Mouse (Mus musculus): ENCODE measurements around the gene Icam2. TPM values are rescaled to one million over a fixed set of nuclear protein-coding genes. Genes with fewer than 3 reads are reported as not detected.

Icam2 gene
- 54.7 and 61.3 TPM in 2 replicates for polyA plus RNA-seq (2012; rRNA removed; ENCODE audit: low replicate concordance)

GRCm38 (mm10) chr11:106387791-106388216, at the start of gene Icam2:
Gene Icam2 (minus strand): TSS chr11:106388075.

GRCm38 (mm10) chr11:106365366-106365765, 22.5 kb downstream of the Icam2 start, which contains the start of gene Prr29:
Gene Prr29 (plus strand): TSS chr11:106365472.

DNA sequence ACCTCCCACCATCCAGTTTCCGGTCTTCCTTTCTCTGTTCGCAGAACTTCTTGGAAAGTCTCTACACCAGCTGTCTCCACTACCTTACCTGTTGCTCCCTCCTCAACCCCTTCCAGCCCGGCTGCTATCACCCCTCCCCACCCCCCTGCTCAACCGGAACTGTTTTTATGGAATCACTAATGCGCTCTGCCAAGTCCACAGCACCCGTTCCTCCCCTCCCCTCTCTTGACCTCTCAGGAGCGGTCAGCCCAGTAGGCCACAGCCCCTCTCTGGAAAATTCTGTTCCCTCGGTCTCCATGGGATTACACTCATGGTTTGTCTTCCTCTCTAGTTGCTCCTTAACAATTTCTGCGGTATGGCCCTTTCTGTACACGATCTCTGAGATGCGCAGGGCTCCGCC, 34.7 kb downstream of the Icam2 start, which contains the start of gene Scn4a:
Scn4a (minus strand) TSS at position 101 of the 400 bp plus-strand sequence.

Other genes starting within 250 kb of the Icam2 start
- not detected in 2 replicates for gene Gm10840, start 227.2 kb downstream of the Icam2 start, polyA plus RNA-seq (2012; rRNA removed; ENCODE audit: low replicate concordance)
- gene Limd2, start 227.2 kb downstream of the Icam2 start, polyA plus RNA-seq (2012; rRNA removed; ENCODE audit: low replicate concordance): 139 and 178 TPM in 2 replicates
- gene Strada, start 185.9 kb downstream of the Icam2 start, polyA plus RNA-seq (2012; rRNA removed; ENCODE audit: low replicate concordance): 30.4 and 43.7 TPM in 2 replicates
- gene Ccdc47, start 171.7 kb downstream of the Icam2 start, polyA plus RNA-seq (2012; rRNA removed; ENCODE audit: low replicate concordance): 8.0 and 20.2 TPM in 2 replicates
- gene Ddx42, start 171.1 kb downstream of the Icam2 start, polyA plus RNA-seq (2012; rRNA removed; ENCODE audit: low replicate concordance): 7.4 and 10.8 TPM in 2 replicates
- 11.0 and 13.9 TPM in 2 replicates for gene Ftsj3, start 132.0 kb downstream of the Icam2 start, polyA plus RNA-seq (2012; rRNA removed; ENCODE audit: low replicate concordance)
- 23.5 and 41.8 TPM in 2 replicates for gene Psmc5, start 131.9 kb downstream of the Icam2 start, polyA plus RNA-seq (2012; rRNA removed; ENCODE audit: low replicate concordance)
- gene Smarcd2, start 115.1 kb downstream of the Icam2 start, polyA plus RNA-seq (2012; rRNA removed; ENCODE audit: low replicate concordance): 146 and 157 TPM in 2 replicates
- 0.11 and 0.33 TPM in 2 replicates for gene Tcam1, start 111.4 kb downstream of the Icam2 start, polyA plus RNA-seq (2012; rRNA removed; ENCODE audit: low replicate concordance)
- gene Gh, start 86.2 kb downstream of the Icam2 start, polyA plus RNA-seq (2012; rRNA removed; ENCODE audit: low replicate concordance): 0.68 and 1.5 TPM in 2 replicates
- gene Cd79b, start 73.3 kb downstream of the Icam2 start, polyA plus RNA-seq (2012; rRNA removed; ENCODE audit: low replicate concordance): 140 and 163 TPM in 2 replicates
- gene Scn4a, start 34.8 kb downstream of the Icam2 start, polyA plus RNA-seq (2012; rRNA removed; ENCODE audit: low replicate concordance): 1.9 and 41.1 TPM in 2 replicates
- gene Prr29, start 22.6 kb downstream of the Icam2 start, polyA plus RNA-seq (2012; rRNA removed; ENCODE audit: low replicate concordance): 0.59 and 3.7 TPM in 2 replicates
- 20.1 and 29.2 TPM in 2 replicates for gene Ern1, start 99.8 kb upstream of the Icam2 start, polyA plus RNA-seq (2012; rRNA removed; ENCODE audit: low replicate concordance)
- gene Tex2, start 225.3 kb upstream of the Icam2 start, polyA plus RNA-seq (2012; rRNA removed; ENCODE audit: low replicate concordance): 20.2 and 29.7 TPM in 2 replicates